Mouse (Mus musculus) heart, embryonic 11.5 days (tissue): Measurements from ENCODE around the gene Fbxo17. TPM values are rescaled to one million over a fixed set of nuclear protein-coding genes. Genes with fewer than 3 reads are reported as not detected.

Experiments used
- polyA plus RNA-seq: library from polyadenylated mRNA; unstranded; fragments of >200 nt; fragmentation: Nextera tagmentation; extraction: Ambion mirVana; gene quantifications from 2 replicates; pipeline ENCODE4 v1.2.1, GENCODE M21; 2014

The Fbxo17 gene
- polyA plus RNA-seq, 1 experiment from 2014 or later, result 12.0 TPM

Other genes starting within 250 kb of the Fbxo17 start
- not detected in 2 replicates for gene Ifnl2, start 206.3 kb upstream of the Fbxo17 start, polyA plus RNA-seq
- not detected in 2 replicates for gene Ifnl3, start 194.0 kb upstream of the Fbxo17 start, polyA plus RNA-seq
- gene Sycn, start 175.9 kb upstream of the Fbxo17 start, polyA plus RNA-seq, result not detected in 2 replicates
- not detected in 2 replicates for gene Nccrp1, start 169.6 kb upstream of the Fbxo17 start, polyA plus RNA-seq
- gene Samd4b, start 118.7 kb upstream of the Fbxo17 start, polyA plus RNA-seq, result 22.2 and 22.8 TPM in 2 replicates
- gene Pak4, start 118.6 kb upstream of the Fbxo17 start, polyA plus RNA-seq, result 25.4 and 27.6 TPM in 2 replicates
- gene Acp7, start 85.5 kb upstream of the Fbxo17 start, polyA plus RNA-seq, result 0.17 TPM in 1 of 2 replicates, not detected in the other
- 3.3 and 5.1 TPM in 2 replicates for gene Fbxo27, start 24.0 kb upstream of the Fbxo17 start, polyA plus RNA-seq
- 133 and 134 TPM in 2 replicates for gene Mrps12, start 25.0 kb downstream of the Fbxo17 start, polyA plus RNA-seq
- gene Sars2, start 25.2 kb downstream of the Fbxo17 start, polyA plus RNA-seq, result 20.9 and 21.2 TPM in 2 replicates
- gene Ccer2, start 39.4 kb downstream of the Fbxo17 start, polyA plus RNA-seq, result not detected in 2 replicates
- gene Sirt2, start 49.9 kb downstream of the Fbxo17 start, polyA plus RNA-seq, result 52.2 and 55.3 TPM in 2 replicates
- 34.7 and 38.0 TPM in 2 replicates for gene Nfkbib, start 50.7 kb downstream of the Fbxo17 start, polyA plus RNA-seq
- 2.4 and 2.5 TPM in 2 replicates for gene Rinl, start 72.2 kb downstream of the Fbxo17 start, polyA plus RNA-seq
- gene Hnrnpl, start 91.7 kb downstream of the Fbxo17 start, polyA plus RNA-seq, result 210 and 212 TPM in 2 replicates
- 139 and 149 TPM in 2 replicates for gene Ech1, start 108.4 kb downstream of the Fbxo17 start, polyA plus RNA-seq
- 2.2 and 3.9 TPM in 2 replicates for gene Lgals4, start 117.0 kb downstream of the Fbxo17 start, polyA plus RNA-seq
- gene Lgals7, start 147.0 kb downstream of the Fbxo17 start, polyA plus RNA-seq, result 0.82 and 1.0 TPM in 2 replicates
- gene Capn12, start 164.6 kb downstream of the Fbxo17 start, polyA plus RNA-seq, result 0.46 and 0.70 TPM in 2 replicates
- 227 and 262 TPM in 2 replicates for gene Actn4, start 245.5 kb downstream of the Fbxo17 start, polyA plus RNA-seq